In genomic region chr5:123975668-123976180, GRCm38 (mm10) we compare ENCODE assay signal across 9 mouse cellular contexts. TPM values are rescaled to one million over a fixed set of nuclear protein-coding genes. Genes with fewer than 3 reads are reported as not detected.
DNase-seq lines count a peak whose midpoint lies in the region; ATAC-seq and TF ChIP-seq lines count a peak whose summit lies in the region.
"Had no signal": no experiment of that assay in that cellular context is flagged by ENCODE, and none has a peak within 500 bp of the region (broad histone marks: within the 10 kb centered on the region; RNA-seq: fewer than 3 reads in every experiment).

No protein-coding gene starts in this region.

- 76% methylated on average over 6 of the region's 6 CpGs for WGBS in hindbrain, embryonic 12.5 days
- 80% methylated on average over 6 of the region's 6 CpGs for WGBS in hindbrain, embryonic 10.5 days
- WGBS in midbrain, embryonic 11.5 days: 76% methylated on average over 6 of the region's 6 CpGs

- H3K4me1 ChIP-seq in hindbrain, embryonic 12.5 days: peaks cover 39% of the 10 kb centered on the region
- H3K4me1 ChIP-seq in hindbrain, embryonic 10.5 days (replicated peaks): peaks cover 57% of the 10 kb centered on the region
- H3K4me1 ChIP-seq in cortical plate, adult 2 months (ENCODE audit: control insufficient read depth, insufficient read depth, low read length): peaks cover 10% of the 10 kb centered on the region
- peaks cover 7% of the 10 kb centered on the region for H3K4me1 ChIP-seq in midbrain, embryonic 11.5 days (ENCODE audit: control insufficient read depth, insufficient read depth, low read length)

- H3K36me3 ChIP-seq in hindbrain, embryonic 12.5 days: no peaks in the 10 kb centered on the region
- no peaks in the 10 kb centered on the region for H3K36me3 ChIP-seq in hindbrain, embryonic 10.5 days
- H3K36me3 ChIP-seq in midbrain, embryonic 11.5 days (ENCODE audit: control insufficient read depth, insufficient read depth, low read length): no peaks in the 10 kb centered on the region
- H3K36me3 ChIP-seq: midbrain, embryonic 13.5 days had no signal

- DNase-seq in hindbrain, embryonic 10.5 days (ENCODE audit: low spot score): no peak
- DNase-seq in kidney, postnatal 36 days: peak; percentile 49 to 72
- no peak for DNase-seq in embryo, embryonic 11 days
- no peak for DNase-seq in right cerebral cortex, postnatal 4 days
- no peak for DNase-seq in midbrain, embryonic 11.5 days (ENCODE audit: low spot score, missing footprints)

- H3K27ac ChIP-seq in hindbrain, embryonic 12.5 days: no peak overlapping the region
- H3K27ac ChIP-seq in hindbrain, embryonic 10.5 days: no peak overlapping the region
- no peak overlapping the region for H3K27ac ChIP-seq in cortical plate, adult 2 months (ENCODE audit: insufficient read depth, low read length)
- no peak overlapping the region for H3K27ac ChIP-seq in midbrain, embryonic 11.5 days (ENCODE audit: low read depth, low read length)
- H3K27ac ChIP-seq: midbrain, embryonic 13.5 days had no signal

- H3K9ac ChIP-seq in hindbrain, embryonic 12.5 days: no peak overlapping the region
- no peak overlapping the region for H3K9ac ChIP-seq in midbrain, embryonic 11.5 days (ENCODE audit: low read length)
- H3K9ac ChIP-seq: midbrain, embryonic 13.5 days had no signal

- H3K4me2 ChIP-seq in hindbrain, embryonic 12.5 days (replicated peaks): 0 out of 2 replicates have a peak overlapping the region, but pooled peaks have one; percentile 20
- H3K4me2 ChIP-seq in midbrain, embryonic 11.5 days: no peak overlapping the region

- no peak overlapping the region for H3K4me3 ChIP-seq in hindbrain, embryonic 12.5 days
- no peak overlapping the region for H3K4me3 ChIP-seq in hindbrain, embryonic 10.5 days
- peak overlapping the region; percentile 4; the same call in 1 of the 2 replicates for H3K4me3 ChIP-seq in cortical plate, adult 2 months (ENCODE audit: insufficient read depth, low read length)
- H3K4me3 ChIP-seq in midbrain, embryonic 11.5 days (ENCODE audit: low read depth, low read length): no peak overlapping the region
- H3K4me3 ChIP-seq: midbrain, embryonic 13.5 days had no signal

- ATAC-seq in hindbrain, embryonic 12.5 days (ENCODE audit: low FRiP score): no peak
- peak; percentile 28; the same call in 1 of the 2 replicates for ATAC-seq in megakaryocyte-erythroid progenitor cell, adult 5-6 weeks (replicated peaks; ENCODE audit: low FRiP score, low TSS enrichment, poor library complexity, severe bottlenecking)
- ATAC-seq in midbrain, embryonic 11.5 days (ENCODE audit: low FRiP score): no peak
- ATAC-seq: midbrain, embryonic 13.5 days had no signal

- no peak for TF ChIP-seq CTCF in cortical plate, adult 2 months (IDR thresholded peaks at IDR 0.05; ENCODE audit: extremely low read depth, insufficient read depth, low read length)

- H3K9me3 ChIP-seq in hindbrain, embryonic 12.5 days (replicated peaks): no peaks in the 10 kb centered on the region
- H3K9me3 ChIP-seq in hindbrain, embryonic 10.5 days: no peaks in the 10 kb centered on the region
- no peaks in the 10 kb centered on the region for H3K9me3 ChIP-seq in midbrain, embryonic 11.5 days (ENCODE audit: control insufficient read depth, low read length)
- H3K9me3 ChIP-seq: midbrain, embryonic 13.5 days had no signal

- H3K27me3 ChIP-seq in hindbrain, embryonic 12.5 days: peaks cover 41% of the 10 kb centered on the region
- peaks cover 54% of the 10 kb centered on the region for H3K27me3 ChIP-seq in hindbrain, embryonic 10.5 days (ENCODE audit: insufficient read depth, poor library complexity, severe bottlenecking)
- peaks cover 13% of the 10 kb centered on the region for H3K27me3 ChIP-seq in midbrain, embryonic 11.5 days (ENCODE audit: control insufficient read depth, insufficient read depth, low read length)

- no peak for TF ChIP-seq POLR2A in cortical plate, adult 2 months (IDR thresholded peaks at IDR 0.05; ENCODE audit: extremely low read depth, insufficient read depth, low read length)

RNA-seq across cellular contexts. Expression of gene Hip1r, which starts 2.3 kb away (rescaled TPM):
- polyA plus RNA-seq in hindbrain, embryonic 12.5 days (2016; fragmentation: Nextera tagmentation; extraction: Ambion mirVana): 14.4 and 20.4 TPM in 2 replicates
- polyA plus RNA-seq in hindbrain, embryonic 10.5 days (2016; fragmentation: Nextera tagmentation; extraction: Ambion mirVana): 12.2 and 12.5 TPM in 2 replicates
- polyA plus RNA-seq in cortical plate, adult 2 months (2012; rRNA removed): 42.1 and 46.6 TPM in 2 replicates
- 9.3 and 9.5 TPM in 2 replicates for total RNA-seq in megakaryocyte-erythroid progenitor cell, adult 5-6 weeks (2014; fragmentation: Nextera tagmentation)
- 13.7 and 30.9 TPM in 2 replicates for total RNA-seq in megakaryocyte-erythroid progenitor cell, adult 5-6 weeks (2017)
- polyA plus RNA-seq in midbrain, embryonic 11.5 days (2014; fragmentation: Nextera tagmentation; extraction: Ambion mirVana): 4.6 and 5.2 TPM in 2 replicates

RNA-seq across cellular contexts. Expression of gene Ccdc62, which starts 45.2 kb away (rescaled TPM):
- polyA plus RNA-seq in hindbrain, embryonic 12.5 days (2016; fragmentation: Nextera tagmentation; extraction: Ambion mirVana): 5.3 and 7.4 TPM in 2 replicates
- polyA plus RNA-seq in hindbrain, embryonic 10.5 days (2016; fragmentation: Nextera tagmentation; extraction: Ambion mirVana): 5.1 and 6.6 TPM in 2 replicates
- polyA plus RNA-seq in cortical plate, adult 2 months (2012; rRNA removed): 5.4 and 6.5 TPM in 2 replicates
- total RNA-seq in megakaryocyte-erythroid progenitor cell, adult 5-6 weeks (2014; fragmentation: Nextera tagmentation): 2.1 and 3.3 TPM in 2 replicates
- 2.6 and 4.2 TPM in 2 replicates for total RNA-seq in megakaryocyte-erythroid progenitor cell, adult 5-6 weeks (2017)
- polyA plus RNA-seq in midbrain, embryonic 11.5 days (2014; fragmentation: Nextera tagmentation; extraction: Ambion mirVana): 4.6 and 5.4 TPM in 2 replicates

RNA-seq across cellular contexts. Expression of gene Gm43518, which starts 48.5 kb away (rescaled TPM):
- polyA plus RNA-seq in hindbrain, embryonic 12.5 days (2016; fragmentation: Nextera tagmentation; extraction: Ambion mirVana): 3.4 and 4.0 TPM in 2 replicates
- polyA plus RNA-seq in hindbrain, embryonic 10.5 days (2016; fragmentation: Nextera tagmentation; extraction: Ambion mirVana): 1.9 and 2.7 TPM in 2 replicates
- polyA plus RNA-seq in cortical plate, adult 2 months (2012; rRNA removed): 1.0 and 1.8 TPM in 2 replicates
- total RNA-seq in megakaryocyte-erythroid progenitor cell, adult 5-6 weeks (2014; fragmentation: Nextera tagmentation): not detected in 2 replicates
- total RNA-seq in megakaryocyte-erythroid progenitor cell, adult 5-6 weeks (2017): not detected in 2 replicates
- polyA plus RNA-seq in midbrain, embryonic 11.5 days (2014; fragmentation: Nextera tagmentation; extraction: Ambion mirVana): 0.58 and 0.78 TPM in 2 replicates

RNA-seq across cellular contexts. Expression of gene Vps37b, which starts 56.3 kb away (rescaled TPM):
- polyA plus RNA-seq in hindbrain, embryonic 12.5 days (2016; fragmentation: Nextera tagmentation; extraction: Ambion mirVana): 70.8 and 78.6 TPM in 2 replicates
- 57.5 and 71.8 TPM in 2 replicates for polyA plus RNA-seq in hindbrain, embryonic 10.5 days (2016; fragmentation: Nextera tagmentation; extraction: Ambion mirVana)
- 48.4 and 48.7 TPM in 2 replicates for polyA plus RNA-seq in cortical plate, adult 2 months (2012; rRNA removed)
- 20.8 and 34.3 TPM in 2 replicates for total RNA-seq in megakaryocyte-erythroid progenitor cell, adult 5-6 weeks (2014; fragmentation: Nextera tagmentation)
- total RNA-seq in megakaryocyte-erythroid progenitor cell, adult 5-6 weeks (2017): 12.8 and 15.5 TPM in 2 replicates
- polyA plus RNA-seq in midbrain, embryonic 11.5 days (2014; fragmentation: Nextera tagmentation; extraction: Ambion mirVana): 45.5 and 50.7 TPM in 2 replicates

Comparison
In these comparisons a context has a peak if more than half of its experiments do, and no peak if none do; other contexts are left out.
1. DNase-seq: peak in kidney, postnatal 36 days (2 of 2); none in hindbrain, embryonic 10.5 days (single experiment), embryo, embryonic 11 days (single experiment), right cerebral cortex, postnatal 4 days (single experiment) and midbrain, embryonic 11.5 days (single experiment).